Mouse (Mus musculus) stomach, postnatal 0 days (tissue): Measurements from ENCODE around the gene Slc19a2. TPM values are rescaled to one million over a fixed set of nuclear protein-coding genes. Genes with fewer than 3 reads are reported as not detected.

Experiments
- ATAC-seq: fragments of 200-750 bp; cut with Nextera tagmentation; 2 replicates; pipeline ENCODE4 v1.8.0; 2017; ENCODE audit not compliant: low FRiP score, low TSS enrichment
- DNase-seq: peaks from one replicate; pipeline ENCODE4 v3.0.0-alpha.2; 2016; ENCODE audit warnings: low spot score
- H3K27ac ChIP-seq: fragments of 300-500 bp; sonication (generic); replicated peaks from 2 replicates; pipeline ENCODE4 v1.5.1; 2014; ENCODE audit warnings: mild to moderate bottlenecking, control low read depth
- H3K27me3 ChIP-seq: fragments of 300-500 bp; sonication (generic); 2 replicates; pipeline ENCODE4 v1.6.1; 2014; ENCODE audit warnings: low read length; ENCODE audit not compliant: control insufficient read depth, insufficient read depth
- H3K36me3 ChIP-seq: fragments of 300-500 bp; sonication (generic); 2 replicates; pipeline ENCODE4 v1.6.1; 2014; ENCODE audit warnings: low read length, mixed read lengths; ENCODE audit not compliant: control insufficient read depth, insufficient read depth
- H3K4me1 ChIP-seq: fragments of 300-500 bp; sonication (generic); replicated peaks from 2 replicates; pipeline ENCODE4 v1.6.1; 2014; ENCODE audit warnings: antibody characterized with exemption; ENCODE audit not compliant: control insufficient read depth, insufficient read depth
- H3K4me2 ChIP-seq: fragments of 300-500 bp; sonication (generic); replicated peaks from 2 replicates; pipeline ENCODE4 v1.6.1; 2014; ENCODE audit warnings: low read depth, mild to moderate bottlenecking, control low read depth, moderate library complexity
- H3K4me3 ChIP-seq: fragments of 300-500 bp; sonication (generic); 2 replicates; pipeline ENCODE4 v1.5.1; 2014; ENCODE audit warnings: low read depth, low read length, control low read depth
- H3K9ac ChIP-seq: fragments of 300-500 bp; sonication (generic); 2 replicates; pipeline ENCODE4 v1.6.1; 2014; ENCODE audit warnings: mild to moderate bottlenecking, low read length, control low read depth, mixed read lengths
- H3K9me3 ChIP-seq: fragments of 300-500 bp; sonication (generic); 2 replicates; pipeline ENCODE4 v1.6.1; 2016; ENCODE audit warnings: low read length; ENCODE audit not compliant: control insufficient read depth
- CTCF ChIP-seq: IDR thresholded peaks from 2 replicates; pipeline ENCODE4 v1.5.1; 2016; ENCODE audit warnings: antibody characterized with exemption, low read depth, mild to moderate bottlenecking, moderate library complexity
- EP300 ChIP-seq: optimal IDR thresholded peaks from 2 replicates; pipeline ENCODE3; 2016; ENCODE audit warnings: antibody characterized with exemption
- WGBS: fragments of 180-500 bp; shearing (Covaris S2); extraction: QIAGEN DNeasy Blood & Tissue Kit; methylation state at CpG from one replicate; pipeline ENCODE4 v1.1.7; 2014; 5-methylcytosine and 5-hydroxymethylcytosine counted together
- polyA plus RNA-seq: library from polyadenylated mRNA; unstranded; fragments of >200 nt; fragmentation: Nextera tagmentation; extraction: Ambion mirVana; gene quantifications from 2 replicates; pipeline ENCODE4 v1.2.1, GENCODE M21; 2015

Slc19a2 gene
- polyA plus RNA-seq, 1 experiment from 2014 or later: 15.3 TPM

DNA sequence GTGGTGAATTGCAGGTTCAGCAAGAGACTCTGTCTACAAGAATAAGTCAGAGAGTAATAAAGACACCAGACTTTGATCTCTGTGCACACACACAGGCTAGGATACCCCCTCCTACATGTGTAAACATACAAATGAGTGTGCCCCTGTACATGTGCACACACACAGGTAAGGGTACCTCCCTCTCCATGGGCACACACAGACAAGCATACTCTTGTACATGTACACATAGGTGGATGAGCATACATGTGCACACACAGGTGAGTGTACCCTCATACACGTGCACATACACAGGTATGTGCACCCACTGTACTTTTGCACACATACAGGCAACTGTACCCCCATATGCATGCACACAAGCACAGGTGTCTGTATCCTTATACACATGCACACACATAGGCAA, 15.4 kb upstream of the Slc19a2 start:
- no peak for TF ChIP-seq CTCF
- TF ChIP-seq EP300: no peak
- Histone ChIP-seq H3K9me3 (no peaks in the 10 kb centered on the region), H3K4me1 (no peaks in the 10 kb centered on the region), H3K36me3 (no peaks in the 10 kb centered on the region), H3K4me3 (no peak overlapping the region), H3K27ac (no peak overlapping the region), H3K4me2 (no peak overlapping the region), H3K9ac (no peak overlapping the region), H3K27me3 (no peaks in the 10 kb centered on the region)
- peak; percentile 49; the same call in 1 of the 2 replicates for ATAC-seq
- no peak for DNase-seq
- 79% methylated on average over 1 of the region's 1 CpGs for WGBS

GRCm38 (mm10) chr1:164235078-164235477, 13.8 kb upstream of the Slc19a2 start:
- no peaks in the 10 kb centered on the region for H3K9me3 ChIP-seq
- H3K27ac ChIP-seq: no peak overlapping the region
- H3K4me1 ChIP-seq: no peaks in the 10 kb centered on the region
- DNase-seq: no peak
- ATAC-seq: no peak
- H3K4me3 ChIP-seq: no peak overlapping the region
- TF ChIP-seq EP300: no peak
- no peak for TF ChIP-seq CTCF
- no peaks in the 10 kb centered on the region for H3K27me3 ChIP-seq
- 38% methylated on average over 7 of the region's 7 CpGs for WGBS
- no peaks in the 10 kb centered on the region for H3K36me3 ChIP-seq
- no peak overlapping the region for H3K4me2 ChIP-seq
- H3K9ac ChIP-seq: no peak overlapping the region

- DNase-seq: no peak
- Histone ChIP-seq H3K4me2 (no peak overlapping the region), H3K27ac (no peak overlapping the region), H3K4me1 (no peaks in the 10 kb centered on the region), H3K36me3 (no peaks in the 10 kb centered on the region), H3K9ac (no peak overlapping the region), H3K27me3 (no peaks in the 10 kb centered on the region), H3K4me3 (no peak overlapping the region), H3K9me3 (no peaks in the 10 kb centered on the region)
- TF ChIP-seq CTCF (no peak), EP300 (no peak)
- ATAC-seq: no peak
- WGBS: 52% methylated on average over 7 of the region's 7 CpGs
These were observed 12.8 kb upstream of the Slc19a2 start for GRCm38 (mm10) chr1:164236078-164236477.

DNA sequence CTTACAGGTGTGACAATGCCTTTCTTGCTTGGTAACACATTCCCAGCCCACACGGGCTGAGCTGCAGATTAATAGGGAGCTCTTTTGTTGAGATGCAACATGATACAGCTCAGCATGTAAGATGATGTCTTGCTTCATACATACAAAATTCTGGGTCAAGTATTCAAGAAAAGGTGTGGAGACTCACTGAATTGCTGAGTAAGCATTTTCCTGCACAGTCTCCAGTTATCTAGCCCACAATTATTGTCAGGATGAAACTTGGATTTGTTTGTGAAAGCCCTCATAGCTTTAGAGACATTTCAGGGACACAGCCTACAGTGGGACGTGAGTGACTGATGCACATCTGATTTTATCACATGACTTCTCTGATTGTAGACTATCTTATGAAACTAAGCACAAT, 7.4 kb upstream of the Slc19a2 start:
- Histone ChIP-seq H3K4me3 (no peak overlapping the region), H3K4me1 (no peaks in the 10 kb centered on the region), H3K27me3 (no peaks in the 10 kb centered on the region), H3K9ac (no peak overlapping the region), H3K36me3 (no peaks in the 10 kb centered on the region), H3K4me2 (no peak overlapping the region), H3K27ac (no peak overlapping the region), H3K9me3 (no peaks in the 10 kb centered on the region)
- TF ChIP-seq CTCF (no peak), EP300 (no peak)
- no peak for DNase-seq
- WGBS: 69% methylated on average over 2 of the region's 2 CpGs
- no peak for ATAC-seq

GRCm38 (mm10) chr1:164242809-164243208, 6.0 kb upstream of the Slc19a2 start:
- H3K4me3 ChIP-seq: no peak overlapping the region
- H3K36me3 ChIP-seq: no peaks in the 10 kb centered on the region
- H3K9ac ChIP-seq: no peak overlapping the region
- WGBS: 44% methylated on average over 8 of the region's 8 CpGs
- TF ChIP-seq CTCF (no peak), EP300 (no peak)
- H3K9me3 ChIP-seq: no peaks in the 10 kb centered on the region
- no peaks in the 10 kb centered on the region for H3K27me3 ChIP-seq
- ATAC-seq (peak; percentile 78), DNase-seq (no peak)
- no peak overlapping the region for H3K27ac ChIP-seq
- no peak overlapping the region for H3K4me2 ChIP-seq
- no peaks in the 10 kb centered on the region for H3K4me1 ChIP-seq

DNA sequence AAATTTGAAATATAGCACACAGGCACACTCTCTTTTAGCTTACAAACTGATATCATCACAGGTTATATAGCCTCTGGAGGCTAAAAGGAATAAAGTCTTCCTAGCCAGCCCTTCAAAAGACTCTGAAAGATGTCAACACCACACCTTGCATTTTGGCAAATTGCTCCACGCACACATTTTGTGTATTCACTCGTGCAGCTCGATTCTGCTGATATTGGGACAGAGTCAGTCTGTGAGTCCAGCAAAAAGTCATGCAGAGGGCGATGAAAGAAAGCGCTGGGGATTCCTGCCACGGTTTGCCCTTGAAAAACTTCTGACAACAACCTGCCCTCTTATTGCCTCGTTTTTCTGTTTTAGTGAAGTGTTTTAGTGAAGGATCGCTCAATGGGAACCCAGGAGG, 1.4 kb upstream of the Slc19a2 start:
- Histone ChIP-seq H3K27ac (peak overlapping the region; percentile 79), H3K4me2 (peak overlapping the region; percentile 44; the same call in 1 of the 2 replicates), H3K36me3 (no peaks in the 10 kb centered on the region), H3K4me1 (no peaks in the 10 kb centered on the region; the same call in none of the 2 replicates), H3K9ac (peak overlapping the region; percentile 48), H3K9me3 (no peaks in the 10 kb centered on the region), H3K4me3 (no peak overlapping the region), H3K27me3 (no peaks in the 10 kb centered on the region)
- DNase-seq (no peak), ATAC-seq (no peak)
- TF ChIP-seq CTCF (no peak), EP300 (no peak)
- WGBS: 52% methylated on average over 8 of the region's 8 CpGs
